Mouse (Mus musculus): ENCODE results near the gene Vmn2r102.

The Vmn2r102 gene

DNA sequence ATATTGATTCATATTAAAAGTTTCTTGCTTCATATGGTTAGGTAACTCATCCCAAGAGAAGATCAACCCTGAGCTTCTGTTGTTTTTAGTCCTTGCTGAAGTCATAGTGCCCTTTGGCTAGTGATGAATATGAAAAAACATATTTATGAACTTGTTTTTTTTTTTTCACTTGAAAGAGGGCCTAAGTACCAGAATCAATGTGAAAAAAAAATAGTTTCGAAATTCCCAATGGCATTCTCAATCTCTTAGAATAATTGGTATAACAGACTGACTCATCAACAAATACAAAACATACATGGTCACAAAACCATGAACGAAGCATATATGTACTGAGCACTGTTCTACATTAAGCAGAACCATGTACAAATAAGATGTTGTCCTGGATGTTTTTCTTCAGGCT lies at the start of gene Vmn2r102:
Gene Vmn2r102 (plus strand): TSS at position 301 of the 400 bp plus-strand sequence.
- no peak for DNase-seq

DNA sequence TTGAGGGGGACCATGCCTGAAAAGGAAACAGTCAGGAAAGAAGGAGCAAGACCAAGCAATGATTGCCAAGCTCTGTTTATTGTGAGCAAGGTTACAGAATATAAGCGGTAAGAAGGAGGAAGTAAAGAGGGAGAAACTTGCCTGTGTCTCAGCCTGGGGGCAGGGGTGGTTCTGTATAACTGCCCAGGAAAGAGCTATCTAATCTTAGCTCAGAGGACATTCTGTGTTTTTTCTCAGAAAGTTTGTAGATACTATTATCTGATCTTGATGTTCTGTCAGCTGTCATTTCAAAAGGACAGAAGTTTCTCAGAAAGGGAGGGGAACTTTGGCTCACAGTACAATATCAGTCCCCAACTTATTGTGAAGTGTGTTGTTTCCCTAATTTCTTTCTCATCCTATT lies 30.8 kb upstream of the Vmn2r102 start:
- no peak for DNase-seq

DNA sequence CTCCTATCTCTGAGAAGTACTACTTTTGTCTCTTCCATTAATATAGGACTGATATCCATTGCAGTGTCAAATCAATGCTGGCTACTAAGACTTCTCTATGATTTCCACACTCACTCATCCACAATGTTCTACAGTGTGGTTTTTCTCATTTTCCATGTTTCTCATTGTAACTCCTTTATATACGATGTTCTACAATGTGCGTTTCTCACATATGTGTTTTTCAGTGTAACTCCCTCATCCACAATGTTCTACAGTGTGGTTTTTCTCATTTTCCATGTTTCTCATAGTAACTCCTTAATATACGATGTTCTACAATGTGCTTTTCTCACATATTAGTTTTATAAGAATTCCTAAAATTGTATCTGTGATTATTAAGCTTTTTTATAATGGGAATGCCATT lies 1.7 kb upstream of the Vmn2r102 start:
- no peak for DNase-seq

DNA sequence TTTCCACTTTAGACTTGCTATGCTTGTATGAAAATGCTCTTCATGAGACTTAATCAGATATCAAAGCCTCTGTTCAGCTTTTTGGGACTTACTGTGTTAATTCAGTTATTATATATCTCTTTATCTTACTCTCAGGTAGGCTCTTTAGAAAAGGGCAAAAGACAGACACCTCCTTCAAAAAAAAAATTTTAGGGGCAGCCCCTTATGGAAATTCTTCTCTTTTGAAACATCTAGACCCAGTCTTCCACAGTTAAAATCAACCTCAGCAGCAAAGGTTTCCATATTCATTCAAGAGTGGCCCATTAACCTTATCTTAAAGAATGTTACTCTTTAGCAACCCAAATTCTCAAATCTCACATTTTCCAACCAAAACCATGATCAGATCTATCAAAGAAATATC lies 31.9 kb downstream of the Vmn2r102 start:
- no peak for DNase-seq

Measured in kidney, postnatal 14 days (tissue).